Mouse (Mus musculus) naive thymus-derived CD4-positive, alpha-beta T cell, adult 2 months (primary cell): ENCODE measurements around the gene Stag1.

Experiments
- DNase-seq: peaks from one replicate; pipeline ENCODE4 v3.0.0-alpha.2; 2011; ENCODE audit warnings: low read depth

Stag1 gene

DNA sequence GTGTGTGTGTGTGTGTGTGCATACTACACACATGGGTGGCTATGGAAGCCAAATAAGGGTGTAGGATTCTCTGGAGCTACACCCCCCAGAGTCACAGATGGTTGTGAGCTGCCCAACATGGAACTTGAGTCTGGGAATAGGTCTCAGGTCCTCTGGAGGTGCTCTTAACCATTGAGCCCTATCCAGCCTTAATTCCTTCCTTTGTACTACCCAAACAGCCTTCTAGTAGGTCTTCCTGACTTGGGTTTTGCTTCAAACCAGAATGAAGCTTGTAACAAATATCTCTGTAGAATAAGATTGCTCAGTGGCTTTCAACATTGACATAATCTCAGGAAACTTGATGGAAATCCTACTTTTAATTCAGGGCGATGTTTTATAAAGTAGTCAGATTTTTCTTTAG, 7.9 kb downstream of the Stag1 start:
- DNase-seq: no peak

GRCm38 (mm10) chr9:100605985-100606554, 8.5 kb downstream of the Stag1 start:
- no peak for DNase-seq

GRCm38 (mm10) chr9:100613501-100614071, 16.0 kb downstream of the Stag1 start:
- DNase-seq: no peak

- no peak for DNase-seq
Measured at GRCm38 (mm10) chr9:100616947-100617346, 19.3 kb downstream of the Stag1 start.

DNA sequence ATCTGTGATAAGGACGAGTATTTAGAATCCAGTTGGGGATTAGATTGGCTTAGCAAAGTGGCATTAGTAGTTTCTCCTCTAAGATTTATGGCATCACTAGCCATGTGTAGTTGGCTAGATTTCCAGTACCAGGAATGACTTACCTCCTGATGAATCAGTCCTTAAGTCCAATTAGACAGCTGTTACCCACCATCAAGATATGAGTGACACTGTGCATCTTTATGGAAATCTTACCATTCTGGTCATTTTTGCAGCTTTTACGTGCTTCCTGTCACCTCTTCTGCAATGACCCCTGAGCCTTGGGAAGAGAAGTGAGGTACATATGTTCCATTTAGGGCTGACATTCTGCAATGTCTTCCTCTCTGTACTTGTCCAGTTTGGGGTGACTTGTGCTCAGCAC, 28.7 kb downstream of the Stag1 start:
- DNase-seq: no peak

- DNase-seq: no peak
Measured at GRCm38 (mm10) chr9:100640754-100641153, 43.2 kb downstream of the Stag1 start.

- no peak for DNase-seq
Measured at GRCm38 (mm10) chr9:100641391-100642085, 43.9 kb downstream of the Stag1 start.

DNA sequence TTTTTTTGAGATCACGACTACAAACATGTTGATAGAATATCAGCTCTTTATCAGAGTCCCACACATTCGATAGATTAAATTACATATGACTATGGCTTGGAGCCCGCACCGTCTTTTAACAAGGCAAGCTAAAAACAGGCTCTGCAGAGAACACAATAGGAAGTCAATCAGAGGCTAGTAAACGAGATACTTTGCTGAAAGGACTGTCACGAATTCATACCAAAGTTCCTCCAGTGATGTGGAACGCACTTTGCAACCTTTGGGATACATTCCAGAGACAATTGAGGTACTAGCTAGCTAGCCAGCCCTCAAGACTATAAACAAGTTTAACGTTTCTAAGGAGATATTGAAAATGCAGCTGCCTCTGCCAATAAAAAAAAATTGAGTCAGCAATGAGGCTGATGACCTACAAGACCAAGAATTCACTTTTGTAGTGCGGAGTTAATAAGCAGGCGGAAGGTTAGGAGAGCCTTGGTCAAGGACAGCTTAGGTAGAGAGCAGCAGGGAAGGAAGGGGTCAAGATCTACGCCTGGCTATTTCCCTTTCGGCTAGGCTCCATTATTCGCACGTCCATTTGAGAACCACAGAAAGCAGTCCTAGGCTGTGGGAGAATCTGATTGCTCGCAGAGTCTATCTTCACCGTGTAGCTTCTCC, 44.7 kb downstream of the Stag1 start:
- no peak for DNase-seq

DNA sequence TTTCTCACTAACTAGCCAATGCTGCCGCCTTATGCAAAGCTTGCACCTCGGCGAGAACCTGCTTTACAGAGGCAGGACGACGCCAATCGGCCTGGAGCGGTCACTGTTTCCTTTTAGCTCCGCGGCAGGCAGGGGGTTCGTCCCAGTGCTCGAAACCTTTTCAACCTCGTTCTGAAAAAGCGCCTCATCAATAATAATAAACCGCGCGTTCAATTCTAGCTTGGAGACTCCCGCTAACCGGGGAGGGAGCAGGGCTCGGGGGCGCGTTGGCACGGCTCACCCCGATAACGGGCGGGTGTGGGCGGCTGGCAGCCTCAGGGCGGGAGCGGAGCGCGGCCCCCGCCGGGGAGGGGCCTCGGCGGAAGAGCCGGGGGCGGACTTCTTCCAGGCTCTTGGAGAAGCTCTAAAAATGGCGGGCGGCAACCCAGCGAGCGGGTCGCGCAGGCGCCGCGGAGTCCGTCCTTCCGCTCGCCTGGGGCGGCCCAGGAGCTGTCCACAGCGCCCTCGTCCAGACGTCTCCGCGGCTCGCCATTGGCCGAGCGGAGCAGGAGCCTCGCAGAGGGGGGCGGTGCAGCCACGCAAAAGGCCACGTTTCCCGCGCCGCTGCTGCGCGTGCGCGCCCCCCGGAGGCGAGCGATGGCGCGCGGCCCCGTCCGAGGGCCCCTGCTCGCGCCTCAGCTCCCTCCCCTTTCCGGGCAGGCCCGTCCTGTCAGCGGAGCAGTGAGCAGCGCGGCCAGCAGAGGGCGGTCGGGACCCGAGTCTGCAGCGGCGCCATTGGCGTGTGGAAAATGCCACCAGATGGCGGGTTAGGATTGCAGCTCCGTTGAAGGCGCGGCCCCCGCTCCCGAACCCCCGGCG, 45.5 kb downstream of the Stag1 start:
- DNase-seq: peak; percentile 99

DNA sequence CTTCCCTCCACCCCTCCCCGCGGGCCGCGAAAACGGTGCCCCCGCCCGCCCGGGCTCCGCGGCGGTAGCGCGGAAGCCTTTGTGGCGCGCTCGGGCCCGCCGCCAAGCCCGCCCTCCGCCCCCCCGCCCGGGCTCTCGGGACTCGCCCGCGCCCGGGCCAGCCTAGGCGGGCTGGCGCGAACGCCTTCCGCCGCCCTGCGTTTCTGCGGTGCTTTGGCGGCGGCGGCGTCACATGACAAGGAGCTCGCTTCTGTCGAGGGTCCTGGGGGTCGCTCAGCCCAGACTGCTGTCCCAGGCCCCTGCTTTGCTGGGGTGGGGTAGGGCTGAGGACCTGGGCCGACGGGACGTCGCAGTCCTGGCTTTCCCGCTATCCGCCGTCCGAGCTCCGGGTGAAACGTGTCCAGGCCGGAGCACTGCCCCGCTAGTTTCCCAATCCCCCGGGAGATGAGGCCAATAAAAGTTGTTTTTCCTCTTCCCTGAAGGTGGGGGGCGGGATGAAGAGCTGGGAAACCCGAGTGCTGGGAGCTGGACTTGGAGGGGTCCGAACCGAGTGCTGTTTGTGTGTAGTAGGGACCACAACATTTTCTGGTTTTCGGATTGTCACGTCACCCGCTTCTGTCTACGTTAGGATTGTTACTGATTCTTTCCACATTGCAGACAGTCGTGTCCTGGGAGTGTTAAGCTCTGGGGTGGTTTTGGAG, 46.6 kb downstream of the Stag1 start:
- peak; percentile 65 for DNase-seq

DNA sequence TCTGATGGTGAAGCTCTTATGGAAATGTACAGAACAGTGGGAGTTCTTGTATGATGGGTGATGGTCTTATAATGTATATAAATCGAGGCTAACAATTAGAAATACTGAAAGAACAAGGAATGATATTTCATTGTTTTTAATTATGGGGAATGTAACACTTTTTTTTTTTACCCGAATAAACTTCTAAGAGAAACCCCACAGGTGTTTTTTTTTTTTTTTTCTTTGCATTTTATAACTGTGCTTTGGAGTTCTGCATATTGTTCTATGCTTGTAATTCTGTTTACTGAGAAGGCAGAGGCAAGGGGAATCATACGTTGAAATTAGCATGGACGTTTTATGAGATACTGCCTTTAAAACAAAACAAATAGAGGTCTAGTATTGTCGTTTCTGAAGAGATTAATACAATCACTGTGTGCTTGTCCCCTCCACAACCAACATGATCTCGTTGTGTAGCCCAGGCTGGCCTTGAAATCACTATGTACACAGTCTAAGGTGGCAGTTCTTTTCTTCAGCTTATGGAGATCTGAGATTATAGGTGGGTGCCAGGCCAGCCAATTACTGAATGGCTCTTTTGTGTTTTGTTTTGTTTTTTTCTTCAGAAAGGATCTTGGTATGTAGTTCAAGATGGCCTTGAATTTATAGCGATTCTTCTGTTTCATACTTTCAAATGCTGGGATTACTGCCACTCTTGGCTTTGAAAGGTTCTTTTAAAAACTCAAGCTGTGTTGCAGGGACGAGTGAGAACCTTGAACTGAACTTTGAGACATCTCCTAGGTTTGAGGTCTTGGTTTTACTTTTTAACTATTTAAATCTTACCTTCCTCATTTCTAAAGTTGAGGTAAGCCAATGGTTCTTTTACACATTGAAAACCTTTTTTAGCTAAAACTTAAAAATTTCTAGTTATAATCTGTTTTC, 47.7 kb downstream of the Stag1 start:
- peak; percentile 27 for DNase-seq

DNA sequence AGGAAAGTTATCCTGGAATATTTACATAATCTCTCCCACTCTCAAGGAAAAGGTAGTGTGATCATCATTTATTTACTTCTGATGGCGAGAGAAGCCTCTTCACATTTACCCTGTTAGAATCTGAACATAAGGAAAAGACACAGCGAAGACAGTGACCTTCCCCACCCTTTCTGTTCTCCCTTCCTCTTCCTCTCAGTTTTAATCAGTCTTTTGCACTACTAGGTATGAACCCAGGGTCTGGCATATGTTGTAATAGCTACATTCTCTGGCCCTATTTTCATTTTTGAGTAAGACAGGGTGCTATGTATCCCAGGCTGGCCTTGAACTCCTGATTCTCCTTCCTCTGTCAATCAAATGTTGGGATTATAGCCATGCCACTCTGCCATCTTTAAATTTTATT, 48.7 kb downstream of the Stag1 start:
- no peak for DNase-seq

DNA sequence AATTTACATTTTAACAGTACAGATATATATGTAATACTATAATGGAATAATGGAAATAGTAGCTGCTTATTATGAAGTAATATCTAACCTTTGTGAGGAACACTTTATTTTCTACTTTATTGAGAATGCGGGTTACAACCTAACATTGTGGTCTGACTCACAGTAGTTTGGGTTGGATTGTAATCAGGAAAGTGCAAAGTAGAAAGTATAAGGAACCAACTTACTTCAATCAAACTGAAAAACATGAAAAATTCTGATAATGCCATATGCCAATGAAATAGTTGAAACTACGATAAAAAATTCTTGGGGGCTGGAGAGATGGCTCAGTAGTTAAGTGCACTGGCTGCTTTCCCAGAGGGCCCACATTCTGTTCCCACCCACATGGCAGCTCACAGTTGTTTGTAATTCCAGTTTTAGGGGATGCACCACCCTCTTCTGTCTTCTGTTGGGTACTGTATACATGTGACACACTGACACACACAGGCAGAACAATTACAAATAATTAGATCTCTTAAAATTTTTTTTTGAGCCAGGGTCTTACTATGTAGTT, 50.3 kb downstream of the Stag1 start:
- DNase-seq: no peak

GRCm38 (mm10) chr9:100654104-100654503, 56.5 kb downstream of the Stag1 start:
- DNase-seq: no peak

DNA sequence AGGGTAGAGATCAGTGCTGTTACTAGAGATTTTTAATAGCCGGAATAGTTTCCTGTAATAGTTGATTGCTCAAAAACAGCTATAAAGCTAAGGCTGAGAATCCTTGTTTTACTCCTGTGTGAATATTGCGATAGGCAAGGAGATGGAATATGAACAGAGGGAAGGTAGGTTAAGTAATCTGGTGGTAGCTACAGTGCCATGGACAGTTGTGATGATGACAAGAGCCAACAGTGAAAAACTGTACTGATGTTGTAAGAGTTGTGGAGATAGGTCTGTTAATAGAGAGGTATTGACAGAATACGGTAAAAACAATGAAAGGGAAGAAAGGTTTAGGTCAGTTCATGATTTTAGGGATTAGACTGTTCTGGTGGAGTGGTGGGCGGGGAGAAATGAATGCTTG, 58.5 kb downstream of the Stag1 start:
- no peak for DNase-seq

GRCm38 (mm10) chr9:100660587-100660986, 63.0 kb downstream of the Stag1 start:
- no peak for DNase-seq

DNA sequence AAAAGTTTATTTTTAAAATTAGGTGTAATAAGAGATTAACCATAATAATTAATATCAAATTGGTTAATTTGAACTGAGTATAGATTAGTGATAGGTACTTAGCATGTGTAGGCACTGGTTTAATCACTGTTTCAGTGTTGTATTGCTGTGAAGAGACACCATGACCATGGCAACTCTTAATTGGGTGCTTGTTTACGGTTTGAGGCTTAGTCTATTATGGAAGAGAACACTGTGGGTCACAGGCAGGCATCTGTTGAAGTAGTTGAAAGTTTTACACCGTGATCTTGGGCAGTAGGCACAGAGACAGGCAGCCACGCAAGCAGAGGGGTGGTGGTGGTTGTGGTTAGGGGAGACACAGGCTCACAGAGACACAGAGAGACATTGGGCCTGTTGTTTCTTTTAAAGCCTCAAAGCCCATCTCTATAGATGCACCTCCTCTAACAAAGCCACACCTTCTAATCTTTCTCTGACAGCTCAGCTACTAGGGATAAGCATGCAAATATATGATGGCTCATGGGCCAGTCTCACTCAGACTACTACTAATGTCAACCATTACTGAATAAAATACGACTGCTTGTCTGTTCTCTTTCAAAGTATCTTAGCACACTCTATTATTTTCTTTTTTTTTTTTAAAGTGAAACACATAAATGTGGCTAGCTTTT, 66.0 kb downstream of the Stag1 start:
- DNase-seq: no peak

DNA sequence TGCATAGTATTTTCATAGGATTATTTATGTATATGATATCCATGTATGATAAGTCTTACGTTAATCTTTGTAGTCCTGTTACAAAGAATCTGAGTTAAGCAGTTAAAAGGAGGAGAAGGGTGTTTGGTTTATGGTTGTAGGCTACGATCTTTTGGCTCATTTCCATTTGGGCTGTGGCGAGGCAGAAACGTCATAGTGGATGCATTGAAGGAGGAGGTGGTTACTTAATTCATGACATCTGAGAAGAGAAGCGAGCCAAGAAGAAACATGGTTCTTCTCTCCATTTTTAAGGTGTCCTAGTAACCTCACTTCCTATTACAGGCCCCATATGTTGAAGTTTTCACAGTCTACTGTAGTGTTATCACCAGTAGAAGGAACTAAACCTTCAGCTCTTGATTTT, 72.6 kb downstream of the Stag1 start:
- DNase-seq: peak; percentile 40

DNA sequence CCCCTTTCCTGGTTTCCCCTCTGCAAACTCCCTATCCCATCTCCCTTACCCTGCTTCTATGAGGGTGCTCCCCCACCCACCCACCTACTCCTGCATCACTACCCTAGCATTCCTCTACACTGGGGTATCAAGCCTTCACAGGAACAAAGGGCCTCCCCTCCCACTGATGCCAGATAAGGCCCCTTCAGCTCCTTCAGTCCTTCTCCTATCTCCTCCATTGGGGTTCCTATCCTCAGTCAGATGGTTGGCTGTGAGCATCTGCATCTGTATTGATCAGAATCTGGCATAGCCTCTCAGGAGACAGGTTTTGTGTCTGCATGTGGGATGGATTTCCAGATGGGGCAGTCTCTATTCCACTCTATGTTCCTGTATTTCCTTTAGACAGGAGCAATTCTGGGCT, 81.4 kb downstream of the Stag1 start:
- no peak for DNase-seq

DNA sequence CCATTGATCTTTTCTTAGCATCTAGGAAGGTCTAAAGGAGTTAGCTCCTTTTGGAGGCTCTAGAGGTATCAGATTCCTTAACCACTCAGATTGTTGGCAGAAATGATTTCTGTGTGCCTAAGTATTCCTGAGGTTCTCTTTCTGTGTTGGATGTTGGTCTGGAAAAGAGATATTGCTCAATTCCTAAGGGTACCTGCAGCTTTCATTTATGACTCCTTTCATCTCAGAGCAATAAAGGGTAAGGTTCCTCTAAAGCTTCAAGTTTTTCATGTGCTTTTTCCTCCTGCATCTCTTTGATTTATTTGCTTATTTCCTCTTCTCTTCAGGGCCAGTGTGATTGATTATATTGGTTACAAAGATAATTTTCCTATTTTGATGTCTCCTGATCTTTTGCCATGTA, 84.7 kb downstream of the Stag1 start:
- DNase-seq: no peak
